Mouse (Mus musculus) forebrain, postnatal 0 days (tissue): ENCODE data around the gene Sox5. TPM values are rescaled to one million over a fixed set of nuclear protein-coding genes. Genes with fewer than 3 reads are reported as not detected.

Experiments
- ATAC-seq: fragments of 200-750 bp; cut with Nextera tagmentation; 2 replicates; pipeline ENCODE4 v1.8.0; 2017; ENCODE audit warnings: mild to moderate bottlenecking, moderate library complexity
- DNase-seq: peaks from one replicate; pipeline ENCODE4 v3.0.0-alpha.2; 2015
- H3K27ac ChIP-seq: fragments of 300-500 bp; sonication (generic); 2 replicates; pipeline ENCODE4 v1.5.1; 2014; ENCODE audit warnings: low read depth, mild to moderate bottlenecking, antibody characterized with exemption, low read length, moderate library complexity, mixed read lengths
- H3K27me3 ChIP-seq: fragments of 300-500 bp; sonication (generic); 2 replicates; pipeline ENCODE4 v1.6.1; 2014; ENCODE audit warnings: mild to moderate bottlenecking, low read length, mixed read lengths; ENCODE audit not compliant: insufficient read depth
- H3K36me3 ChIP-seq: fragments of 300-500 bp; sonication (generic); 2 replicates; pipeline ENCODE4 v1.6.1; 2014; ENCODE audit warnings: mild to moderate bottlenecking, moderate library complexity; ENCODE audit not compliant: insufficient read depth
- H3K4me1 ChIP-seq: fragments of 300-500 bp; sonication (generic); 2 replicates; pipeline ENCODE4 v1.6.1; 2014; ENCODE audit warnings: antibody characterized with exemption; ENCODE audit not compliant: insufficient read depth
- H3K4me2 ChIP-seq: fragments of 300-500 bp; sonication (generic); 2 replicates; pipeline ENCODE4 v1.6.1; 2014; ENCODE audit warnings: low read depth, mild to moderate bottlenecking, moderate library complexity
- H3K4me3 ChIP-seq: fragments of 300-500 bp; sonication (generic); 2 replicates; pipeline ENCODE4 v1.5.1; 2014; ENCODE audit warnings: low read depth, low read length, mixed read lengths
- H3K9ac ChIP-seq: fragments of 300-500 bp; sonication (generic); 2 replicates; pipeline ENCODE4 v1.6.1; 2014; ENCODE audit warnings: mild to moderate bottlenecking
- H3K9me3 ChIP-seq: fragments of 300-500 bp; sonication (generic); 2 replicates; pipeline ENCODE4 v1.6.1; 2016; ENCODE audit warnings: low read length
- CTCF ChIP-seq: sonication (generic); IDR thresholded peaks from 2 replicates; pipeline ENCODE4 v1.5.1; 2016; ENCODE audit warnings: antibody characterized with exemption, control low read depth, low read depth
- WGBS: fragments of 180-500 bp; shearing (Covaris S2); extraction: QIAGEN DNeasy Blood & Tissue Kit; methylation state at CpG from one replicate; pipeline ENCODE4 v1.1.7; 2014; 5-methylcytosine and 5-hydroxymethylcytosine counted together
- polyA plus RNA-seq: library from polyadenylated mRNA; unstranded; fragments of >200 nt; fragmentation: Nextera tagmentation; extraction: Ambion mirVana; gene quantifications from 2 replicates; pipeline ENCODE4 v1.2.1, GENCODE M21; 2015
- total RNA-seq: library from RNA; depleted of rRNA; stranded (reverse); fragments of >200 nt; gene quantifications from 2 replicates; pipeline ENCODE4 v1.2.3, GENCODE M21; 2014

The Sox5 gene
- total and polyA plus RNA-seq, 2 experiments from 2014 or later: 31.6 to 62.8 TPM

GRCm38 (mm10) chr6:144723024-144723423, 58.8 kb downstream of the Sox5 start:
- DNase-seq (no peak), ATAC-seq (no peak)
- 90% methylated on average over 5 of the region's 5 CpGs for WGBS
- Histone ChIP-seq H3K4me2 (no peak overlapping the region), H3K27me3 (no peaks in the 10 kb centered on the region), H3K4me3 (no peak overlapping the region), H3K4me1 (no peaks in the 10 kb centered on the region), H3K27ac (no peak overlapping the region), H3K36me3 (no peaks in the 10 kb centered on the region), H3K9ac (no peak overlapping the region), H3K9me3 (no peaks in the 10 kb centered on the region)
- TF ChIP-seq CTCF: no peak

- no peaks in the 10 kb centered on the region for H3K4me1 ChIP-seq
- no peaks in the 10 kb centered on the region for H3K27me3 ChIP-seq
- H3K4me3 ChIP-seq: no peak overlapping the region
- H3K9ac ChIP-seq: no peak overlapping the region
- no peak overlapping the region for H3K27ac ChIP-seq
- 96% methylated on average over 13 of the region's 13 CpGs for WGBS
- DNase-seq (no peak), ATAC-seq (no peak)
- no peaks in the 10 kb centered on the region for H3K9me3 ChIP-seq
- no peak for TF ChIP-seq CTCF
- no peaks in the 10 kb centered on the region for H3K36me3 ChIP-seq
- H3K4me2 ChIP-seq: no peak overlapping the region
Observed at GRCm38 (mm10) chr6:144720846-144721245, 60.9 kb downstream of the Sox5 start.

- no peak for ATAC-seq
- Histone ChIP-seq H3K4me2 (no peak overlapping the region), H3K9ac (no peak overlapping the region), H3K4me1 (no peaks in the 10 kb centered on the region), H3K27ac (no peak overlapping the region), H3K9me3 (no peaks in the 10 kb centered on the region), H3K36me3 (no peaks in the 10 kb centered on the region), H3K27me3 (no peaks in the 10 kb centered on the region), H3K4me3 (no peak overlapping the region)
- no peak for DNase-seq
- no peak for TF ChIP-seq CTCF
- 90% methylated on average over 1 of the region's 1 CpGs for WGBS
Observed at GRCm38 (mm10) chr6:144716376-144716775, 65.4 kb downstream of the Sox5 start.

DNA sequence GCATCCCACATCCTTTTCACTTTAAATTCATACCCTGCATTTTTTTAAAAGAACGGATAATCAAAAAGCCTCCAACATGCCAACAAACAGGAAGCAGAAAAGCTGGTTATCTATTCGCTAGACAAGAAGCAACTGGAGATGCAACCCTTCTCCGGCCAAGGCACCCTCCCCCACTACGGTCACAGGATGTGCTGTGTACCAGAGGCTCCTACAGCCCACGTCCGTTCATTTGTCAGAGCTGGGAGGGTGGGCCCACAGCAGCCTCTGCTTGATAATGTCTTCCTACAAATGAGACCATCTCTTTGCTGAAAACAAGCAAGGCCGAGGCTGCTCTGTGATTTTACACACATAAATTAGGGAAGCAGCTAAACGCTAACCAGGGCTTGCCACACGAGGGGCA, 69.9 kb downstream of the Sox5 start:
- no peak overlapping the region for H3K9ac ChIP-seq
- TF ChIP-seq CTCF: no peak
- DNase-seq (no peak), ATAC-seq (peak; percentile 40; the same call in 1 of the 2 replicates)
- no peak overlapping the region for H3K27ac ChIP-seq
- H3K9me3 ChIP-seq: no peaks in the 10 kb centered on the region
- 26% methylated on average over 9 of the region's 9 CpGs for WGBS
- no peaks in the 10 kb centered on the region for H3K36me3 ChIP-seq
- no peaks in the 10 kb centered on the region; the same call in 1 of the 2 replicates for H3K4me1 ChIP-seq
- H3K27me3 ChIP-seq: no peaks in the 10 kb centered on the region
- H3K4me3 ChIP-seq: no peak overlapping the region
- 0 out of 2 replicates have a peak overlapping the region, but pooled peaks have one; percentile 6 for H3K4me2 ChIP-seq

DNA sequence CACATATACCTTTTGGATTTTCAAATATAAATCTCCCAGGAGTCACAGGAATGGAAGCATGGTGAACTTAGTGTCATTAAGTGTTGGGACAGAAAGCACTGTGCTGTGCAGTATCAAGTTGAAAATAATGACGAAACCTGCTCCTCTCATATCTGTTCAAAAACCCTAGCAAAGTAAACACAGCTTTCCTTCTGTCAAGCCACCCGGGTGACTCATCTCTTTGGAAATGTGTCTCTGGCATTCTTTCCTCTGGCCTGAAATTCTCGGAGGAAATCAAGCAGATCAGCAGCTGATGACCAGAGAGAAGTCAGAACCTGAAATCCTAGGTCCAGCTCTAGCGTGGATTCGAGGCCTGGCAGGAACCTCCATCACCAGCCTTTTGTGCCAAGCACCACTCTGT, 71.0 kb downstream of the Sox5 start:
- no peak for ATAC-seq

GRCm38 (mm10) chr6:144709614-144710180, 72.1 kb downstream of the Sox5 start:
- DNase-seq (no peak), ATAC-seq (no peak)
- Histone ChIP-seq H3K27ac (no peak overlapping the region), H3K4me2 (no peak overlapping the region), H3K4me3 (no peak overlapping the region), H3K27me3 (no peaks in the 10 kb centered on the region), H3K4me1 (no peaks in the 10 kb centered on the region; the same call in 1 of the 2 replicates), H3K36me3 (no peaks in the 10 kb centered on the region), H3K9ac (no peak overlapping the region), H3K9me3 (no peaks in the 10 kb centered on the region)
- TF ChIP-seq CTCF: no peak
- 65% methylated on average over 9 of the region's 9 CpGs for WGBS

More for the DNA sequence above, 71.0 kb downstream of the Sox5 start:
- 49% methylated on average over 5 of the region's 5 CpGs for WGBS
- H3K27me3 ChIP-seq: no peaks in the 10 kb centered on the region
- H3K36me3 ChIP-seq: no peaks in the 10 kb centered on the region
- no peak overlapping the region for H3K9ac ChIP-seq
- no peaks in the 10 kb centered on the region; the same call in 1 of the 2 replicates for H3K4me1 ChIP-seq
- H3K4me3 ChIP-seq: no peak overlapping the region
- H3K9me3 ChIP-seq: no peaks in the 10 kb centered on the region
- H3K4me2 ChIP-seq: no peak overlapping the region
- DNase-seq: peak; percentile 25
- H3K27ac ChIP-seq: no peak overlapping the region
- no peak for TF ChIP-seq CTCF

DNA sequence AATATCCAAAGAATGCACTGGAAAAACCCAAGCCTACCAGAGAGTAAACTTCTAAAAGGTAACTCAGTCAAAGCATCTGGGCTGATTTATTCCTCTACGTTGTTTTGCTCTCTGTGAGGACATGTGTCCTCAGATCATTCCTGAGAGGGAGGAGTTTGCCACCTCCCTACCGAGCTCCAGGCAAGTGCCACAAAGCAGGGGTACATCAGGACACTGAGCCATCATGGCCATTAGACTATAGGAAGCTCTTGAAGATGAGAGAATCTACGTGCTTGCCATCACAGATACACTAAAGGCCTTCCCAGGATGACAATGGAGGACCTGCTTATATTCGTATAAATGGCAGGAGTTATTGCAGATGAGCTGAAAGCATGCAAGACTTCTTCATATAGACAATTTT, 73.4 kb downstream of the Sox5 start:
- ATAC-seq (no peak), DNase-seq (no peak)
- no peak overlapping the region for H3K4me2 ChIP-seq
- TF ChIP-seq CTCF: no peak
- no peaks in the 10 kb centered on the region for H3K36me3 ChIP-seq
- H3K4me1 ChIP-seq: no peaks in the 10 kb centered on the region; the same call in 1 of the 2 replicates
- H3K9ac ChIP-seq: no peak overlapping the region
- H3K27ac ChIP-seq: no peak overlapping the region
- H3K9me3 ChIP-seq: no peaks in the 10 kb centered on the region
- 83% methylated on average over 4 of the region's 4 CpGs for WGBS
- no peaks in the 10 kb centered on the region for H3K27me3 ChIP-seq
- H3K4me3 ChIP-seq: no peak overlapping the region
